Mouse (Mus musculus): ENCODE measurements around the gene Prpf38a.
A peak's percentile ranks its signal among the peaks of the same experiment; 100 is the strongest.

Prpf38a gene

GRCm38 (mm10) chr4:108578840-108579742 is at the start of gene Prpf38a, which contains the start of gene Orc1:
Gene Prpf38a, minus strand, starts transcription at chr4:108579336.
Gene Orc1, plus strand, starts transcription at chr4:108579423.
- peak; percentile 97 for DNase-seq (ENCODE audit: low spot score in 2 of 2)

- DNase-seq (ENCODE audit: low spot score in 2 of 2) = no peak
These were observed 47.9 kb upstream of the Prpf38a start for GRCm38 (mm10) chr4:108627066-108627465.

- DNase-seq (ENCODE audit: low spot score in 2 of 2) = peak; percentile 14 to 29
These were observed 42.4 kb upstream of the Prpf38a start for GRCm38 (mm10) chr4:108621504-108621903.

GRCm38 (mm10) chr4:108620536-108620935 is 41.4 kb upstream of the Prpf38a start:
- peak in 1 of 2 experiments; percentile 5 for DNase-seq (ENCODE audit: low spot score in 2 of 2)

- peak; percentile 85 to 91 for DNase-seq (ENCODE audit: low spot score in 2 of 2)
These were observed 40.6 kb upstream of the Prpf38a start, which contains the start of gene Cc2d1b for GRCm38 (mm10) chr4:108619587-108620341. Gene Cc2d1b, plus strand, starts transcription at chr4:108619940.

GRCm38 (mm10) chr4:108619165-108619564 is 40.0 kb upstream of the Prpf38a start:
- DNase-seq (ENCODE audit: low spot score in 2 of 2) = peak in 1 of 2 experiments; percentile 11

- no peak for DNase-seq (ENCODE audit: low spot score in 2 of 2)
These were observed 39.5 kb upstream of the Prpf38a start for GRCm38 (mm10) chr4:108618586-108618985.

GRCm38 (mm10) chr4:108610935-108611334 is 31.8 kb upstream of the Prpf38a start:
- no peak for DNase-seq (ENCODE audit: low spot score in 2 of 2)

- no peak for DNase-seq (ENCODE audit: low spot score in 2 of 2)
These were observed 29.5 kb upstream of the Prpf38a start for GRCm38 (mm10) chr4:108608651-108609050.

GRCm38 (mm10) chr4:108601870-108602269 is 22.7 kb upstream of the Prpf38a start:
- no peak for DNase-seq (ENCODE audit: low spot score in 2 of 2)

- DNase-seq (ENCODE audit: low spot score in 2 of 2) = no peak
These were observed 19.2 kb upstream of the Prpf38a start for GRCm38 (mm10) chr4:108598306-108598705.

GRCm38 (mm10) chr4:108595785-108596184 is 16.6 kb upstream of the Prpf38a start:
- no peak for DNase-seq (ENCODE audit: low spot score in 2 of 2)

- no peak for DNase-seq (ENCODE audit: low spot score in 2 of 2)
These were observed 14.2 kb upstream of the Prpf38a start for GRCm38 (mm10) chr4:108593376-108593775.

- no peak for DNase-seq (ENCODE audit: low spot score in 2 of 2)
These were observed 741 bp upstream of the Prpf38a start for GRCm38 (mm10) chr4:108579743-108580411.

- no peak for DNase-seq (ENCODE audit: low spot score in 2 of 2)
These were observed 6.5 kb downstream of the Prpf38a start for GRCm38 (mm10) chr4:108572644-108573043.

- DNase-seq (ENCODE audit: low spot score in 2 of 2) = no peak
These were observed 14.1 kb downstream of the Prpf38a start for GRCm38 (mm10) chr4:108565026-108565425.

GRCm38 (mm10) chr4:108539701-108540100 is 39.4 kb downstream of the Prpf38a start:
- no peak for DNase-seq (ENCODE audit: low spot score in 2 of 2)
